Mouse (Mus musculus) cerebellum, adult 9-11 months (tissue): Measurements from ENCODE around the gene Gm9495.
"Not testable (repeated sequence)": the region's sequence is repeated elsewhere in the genome, so short reads cannot be mapped to it uniquely, and the experiment has no call there.

Experiments
- DNase-seq: peaks from one replicate; pipeline ENCODE4 v3.0.0; 2022

The Gm9495 gene

DNA sequence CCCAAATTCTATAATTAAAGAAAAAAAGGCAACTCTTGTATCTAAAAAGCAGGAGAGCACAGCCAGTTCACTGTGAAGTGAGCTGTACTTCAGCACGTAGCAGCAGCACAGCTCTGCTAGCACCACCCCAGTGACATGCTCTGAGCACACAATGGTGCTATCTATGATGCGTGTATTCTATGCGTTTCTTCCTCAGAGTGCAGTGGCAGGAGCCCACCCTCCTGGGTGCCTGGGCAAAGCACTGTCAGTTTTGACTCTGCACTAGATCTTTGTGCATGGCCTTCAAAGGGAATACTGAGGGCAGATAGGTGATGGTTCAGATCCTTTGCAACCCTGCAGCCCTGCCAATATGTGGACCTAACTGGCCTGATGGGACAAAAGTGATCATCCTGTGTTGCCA is at the start of gene Gm9495:
Gene Gm9495 (minus strand): TSS at position 101 of the 400 bp plus-strand sequence.
- DNase-seq: not testable (repeated sequence)

DNA sequence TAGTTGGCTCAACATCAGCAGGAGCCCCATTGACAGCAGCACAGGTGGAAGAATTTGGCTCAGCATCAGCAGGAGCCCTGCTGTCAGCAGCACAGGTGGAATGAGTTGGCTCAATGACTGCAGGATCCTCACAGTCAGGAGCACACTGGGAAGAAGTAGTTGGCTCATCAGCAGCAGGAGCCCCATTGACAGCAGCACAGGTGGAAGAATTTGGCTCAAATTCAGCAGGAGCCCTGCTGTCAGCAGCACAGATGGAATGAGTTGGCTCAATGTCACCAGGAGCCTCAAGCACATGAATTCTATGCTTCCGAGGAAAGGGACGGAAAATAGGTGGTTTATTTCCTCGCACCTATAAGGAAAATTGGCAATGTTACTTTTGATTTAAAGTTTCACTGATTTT is 21.6 kb upstream of the Gm9495 start:
- DNase-seq: peak; percentile 77

DNA sequence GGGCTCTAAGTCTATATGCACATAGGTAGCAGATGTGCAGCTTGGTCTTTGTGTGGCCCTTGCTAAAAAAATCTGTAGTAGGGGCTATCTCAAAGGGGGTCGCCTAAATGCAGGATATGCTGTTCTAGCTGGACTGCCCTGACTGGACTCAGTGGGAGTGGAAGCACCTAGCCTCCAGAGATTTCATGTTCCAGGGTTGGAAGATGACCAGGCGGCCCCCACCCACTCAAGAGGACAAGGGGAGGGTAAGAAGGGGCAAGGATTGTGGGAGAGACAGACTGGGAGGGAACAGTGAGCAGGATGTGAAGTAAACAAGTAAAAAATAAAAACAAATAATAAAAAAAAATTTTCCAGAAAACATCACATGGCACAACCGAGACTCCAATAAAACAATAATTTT is 33.3 kb downstream of the Gm9495 start:
- DNase-seq: peak; percentile 15

DNA sequence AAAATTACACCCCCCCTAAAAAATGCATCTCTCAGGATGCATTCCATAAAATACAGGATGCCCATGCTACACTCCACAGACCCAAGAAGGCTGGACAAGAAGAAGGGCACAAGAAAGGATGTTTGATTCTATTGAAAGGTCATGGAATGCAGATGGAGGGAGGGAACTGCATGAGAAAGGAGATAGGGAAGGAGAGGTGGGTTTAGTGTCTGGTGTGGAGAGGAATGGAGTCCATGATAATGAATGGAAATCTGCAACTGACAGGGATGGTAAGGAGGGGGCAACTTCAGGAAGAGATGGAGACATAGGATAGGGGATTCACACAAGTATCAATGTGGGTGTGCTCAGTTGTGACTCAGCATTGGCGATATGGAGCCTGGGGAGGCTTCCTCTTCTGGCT is 39.0 kb downstream of the Gm9495 start:
- DNase-seq: no peak

DNA sequence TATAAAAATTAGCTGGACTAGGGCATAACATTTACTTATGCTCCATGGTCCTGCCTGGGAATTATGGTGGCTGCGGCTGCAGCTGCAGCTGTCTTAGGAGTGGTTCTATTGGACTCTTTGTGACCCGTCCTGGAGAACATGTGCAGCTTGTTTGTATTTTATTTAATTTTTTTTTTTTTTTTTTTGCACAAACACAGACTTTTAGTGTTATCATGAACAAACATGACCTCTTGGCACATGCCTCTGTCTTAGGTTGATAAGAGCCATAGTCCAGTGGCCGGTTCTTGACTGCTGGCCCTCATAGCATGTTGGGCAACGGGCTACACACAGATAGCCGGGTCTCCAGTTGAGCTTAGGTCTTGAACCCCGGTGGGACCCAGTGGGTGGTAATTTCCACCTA is 48.6 kb downstream of the Gm9495 start:
- DNase-seq: no peak

DNA sequence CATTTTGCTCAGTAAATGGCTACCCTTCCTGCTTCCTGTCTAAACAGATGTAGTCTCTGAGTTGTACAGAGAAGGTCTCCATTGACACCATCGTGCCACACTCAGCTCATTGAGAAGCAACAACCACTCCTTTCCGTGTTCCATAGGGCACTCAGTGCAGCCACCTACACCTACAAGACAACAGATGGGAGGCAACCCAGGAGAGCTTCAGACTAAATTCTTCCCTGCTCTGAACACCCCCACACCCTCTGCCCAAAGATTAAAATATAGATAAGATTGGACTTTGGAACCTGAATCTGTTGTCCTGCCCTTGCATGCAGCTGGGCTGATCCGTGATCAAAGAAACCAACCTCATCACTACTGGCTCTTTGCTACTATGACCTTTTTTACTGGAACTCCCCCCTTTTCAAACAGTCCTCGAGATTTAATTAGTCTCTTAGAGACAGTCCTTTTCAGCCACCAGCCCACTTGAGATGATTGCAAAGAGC is 53.4 kb downstream of the Gm9495 start:
- DNase-seq: peak; percentile 32

DNA sequence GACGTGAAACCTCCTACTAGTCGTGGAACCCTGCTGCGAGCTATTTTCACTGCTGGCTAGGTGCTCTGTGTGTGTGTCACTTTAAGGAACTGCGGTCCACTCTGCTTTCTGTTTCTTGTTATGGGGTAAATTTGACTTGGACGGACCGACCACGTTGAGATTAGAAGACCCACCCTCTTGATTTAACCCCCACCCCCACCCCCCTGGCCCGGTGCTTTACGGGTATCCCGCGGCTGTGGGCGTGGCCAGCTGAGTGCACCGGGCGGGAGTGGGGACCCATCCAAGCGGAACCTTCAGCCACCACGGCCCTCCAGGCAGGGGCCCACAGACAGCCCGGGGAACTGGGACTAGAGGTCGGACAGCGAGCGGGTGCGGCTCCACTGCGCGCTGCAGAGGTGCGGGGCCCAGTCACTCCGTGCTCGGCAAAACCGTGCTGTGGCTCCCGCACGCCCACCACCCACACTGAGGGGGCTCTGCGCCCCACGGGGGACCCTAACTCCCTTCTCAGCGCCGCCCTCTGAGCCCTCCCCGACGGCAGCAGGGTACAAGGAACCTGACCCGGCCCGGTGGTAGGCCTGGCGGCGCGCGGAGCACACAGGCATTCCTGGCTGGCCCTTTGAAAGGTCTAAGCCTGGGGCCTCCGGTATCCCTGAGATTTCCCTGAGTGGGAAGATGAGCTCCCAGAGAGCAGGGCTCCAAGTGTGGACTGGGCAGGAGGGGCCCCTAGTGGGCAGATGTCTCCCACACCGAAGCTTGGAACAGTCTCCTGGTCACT is 54.0 kb downstream of the Gm9495 start:
- peak; percentile 49 for DNase-seq

DNA sequence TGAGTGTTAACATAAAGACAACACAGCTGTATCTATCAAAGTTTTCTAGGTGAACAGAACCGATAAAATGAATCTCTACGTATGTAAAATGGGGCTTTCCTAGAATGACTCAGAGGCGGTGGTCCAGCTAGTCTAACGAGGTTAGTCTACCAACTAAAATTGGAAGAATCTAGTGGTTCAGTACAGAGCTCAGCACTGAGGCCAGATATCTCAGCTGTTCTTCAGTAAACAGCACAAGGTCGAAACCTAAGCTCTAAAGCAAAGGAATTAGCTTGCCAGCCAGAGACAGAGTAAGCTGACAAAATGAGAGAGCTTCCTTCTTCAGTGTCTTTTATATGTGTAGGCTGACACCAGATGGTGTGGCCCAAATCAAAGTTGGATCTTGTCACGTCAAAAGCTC is 57.2 kb downstream of the Gm9495 start:
- DNase-seq: no peak

DNA sequence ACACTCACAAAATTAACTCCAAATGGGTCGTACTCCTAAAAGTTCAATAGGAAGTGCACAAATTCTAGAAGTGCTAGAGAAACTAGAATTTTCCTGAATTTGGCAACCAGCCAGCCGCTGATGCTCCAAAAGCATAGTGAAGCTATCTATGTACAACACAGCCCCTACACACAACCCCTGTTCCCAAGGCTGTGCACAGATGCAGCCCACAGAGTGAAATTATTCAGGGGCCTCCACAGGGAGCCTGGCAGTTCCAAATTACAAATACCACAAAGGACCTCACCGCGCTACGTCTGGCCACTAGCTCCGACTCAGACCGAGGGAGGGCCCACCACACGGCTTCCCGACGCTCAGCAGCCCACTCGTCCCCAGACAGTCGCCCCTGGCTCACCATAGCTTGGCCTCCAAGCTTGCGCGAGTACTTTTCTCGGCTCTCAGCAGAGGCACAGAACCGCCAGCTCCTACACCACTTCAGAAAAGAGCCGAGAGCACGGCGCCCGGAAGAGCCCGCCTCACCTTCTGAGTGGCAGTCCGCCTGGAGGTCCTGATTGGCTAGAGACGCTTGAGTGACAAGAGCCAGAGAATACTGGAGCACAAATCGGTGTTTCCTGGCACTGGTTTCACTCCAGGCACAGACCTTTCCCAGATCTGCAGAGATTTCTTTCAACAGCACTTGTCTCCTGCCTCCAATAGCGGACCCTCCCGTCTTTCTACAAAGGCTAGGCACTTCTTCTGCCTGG is 58.1 kb downstream of the Gm9495 start:
- DNase-seq: peak; percentile 96

DNA sequence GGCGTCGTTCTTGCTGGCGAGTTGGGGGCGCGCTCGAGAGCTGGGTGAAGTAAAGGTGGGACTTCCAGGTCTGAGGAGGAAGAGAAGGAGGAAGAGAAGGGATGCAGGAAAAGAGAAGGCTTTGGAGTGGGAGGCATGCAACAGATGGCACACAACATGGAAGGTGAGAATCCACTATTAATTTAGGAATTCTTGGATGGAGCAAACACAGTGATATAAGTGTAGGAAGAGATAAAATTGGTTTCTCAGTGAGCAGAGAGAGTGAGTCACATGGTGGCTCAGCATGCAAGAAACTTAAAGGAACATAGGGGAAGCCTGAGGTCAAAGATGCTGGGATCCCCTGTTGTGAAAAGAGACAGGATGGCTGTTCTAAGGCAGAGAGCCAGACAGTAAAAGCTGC is 69.0 kb downstream of the Gm9495 start:
- no peak for DNase-seq
